Mouse (Mus musculus): ENCODE measurements around the gene Mrrf.

Mrrf gene

DNA sequence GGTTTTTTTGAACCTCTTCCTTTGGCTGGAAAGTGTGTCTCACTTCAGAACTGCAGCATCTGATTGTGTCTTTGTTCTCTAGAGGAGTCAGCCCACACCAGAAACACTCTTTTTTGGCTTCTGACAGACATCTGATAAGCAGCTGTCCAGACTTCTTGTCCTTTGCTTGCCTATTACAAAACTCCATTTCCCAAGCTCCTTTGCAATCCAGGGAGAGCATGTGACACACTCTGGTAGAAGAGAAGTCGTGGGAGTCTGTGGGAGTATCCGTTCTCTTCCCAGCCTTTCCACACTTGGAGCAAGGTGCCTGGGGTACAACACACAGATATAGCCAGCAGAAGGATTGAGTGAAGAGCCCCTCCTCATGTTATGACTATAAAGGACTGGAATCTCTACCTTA, 88.4 kb downstream of the Mrrf start:
- no peak for DNase-seq (ENCODE audit: low read depth in 1 of 2, low spot score in 2 of 2)

DNA sequence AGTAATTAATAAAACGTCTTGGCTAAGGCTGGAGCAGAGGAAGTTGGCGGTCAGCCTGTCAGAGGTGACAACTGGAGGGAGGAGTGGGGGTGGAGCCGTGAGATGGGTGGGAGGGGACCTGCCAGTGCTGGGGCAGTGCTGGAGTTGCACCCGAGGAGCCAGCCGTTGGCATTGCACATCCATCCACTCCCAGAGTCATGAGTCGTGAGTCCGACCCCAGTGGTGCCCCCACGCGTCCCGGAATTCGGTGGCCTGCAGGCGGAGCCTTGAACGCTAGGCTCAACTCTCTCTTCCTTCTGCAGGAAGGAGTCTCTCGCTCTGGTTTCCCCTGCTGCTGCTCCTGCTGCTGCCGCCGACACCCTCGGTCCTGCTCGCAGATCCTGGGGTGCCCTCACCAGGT, 94.2 kb downstream of the Mrrf start, which contains the start of gene Ptgs1:
Ptgs1 (plus strand) TSS at position 61 of the 400 bp plus-strand sequence.
- no peak for DNase-seq (ENCODE audit: low read depth in 1 of 2, low spot score in 2 of 2)

GRCm38 (mm10) chr2:36230967-36231366, 94.8 kb downstream of the Mrrf start:
- no peak for DNase-seq (ENCODE audit: low read depth in 1 of 2, low spot score in 2 of 2)

- no peak for DNase-seq (ENCODE audit: low read depth in 1 of 2, low spot score in 2 of 2)
These were observed 98.6 kb downstream of the Mrrf start for GRCm38 (mm10) chr2:36234526-36235368.

DNA sequence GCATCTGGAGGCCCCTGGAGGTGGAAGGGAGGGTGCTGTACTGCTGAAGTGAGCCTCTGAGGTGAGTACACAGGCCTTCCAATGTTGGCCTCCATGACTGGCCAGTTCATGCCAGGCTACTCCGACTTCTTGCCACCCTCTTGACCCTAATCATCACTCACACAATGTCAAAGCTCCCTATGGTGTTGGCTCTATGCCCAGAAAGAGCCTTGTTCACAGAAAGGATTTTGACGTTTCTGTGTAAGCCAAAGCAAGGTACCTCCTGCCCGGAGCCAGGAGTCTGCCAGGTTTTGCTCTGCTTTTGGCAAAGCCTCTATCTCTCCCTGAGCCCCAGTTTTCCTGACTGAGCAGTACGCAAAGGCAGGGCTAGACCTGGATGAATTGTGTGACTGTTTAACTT, 99.7 kb downstream of the Mrrf start:
- no peak for DNase-seq (ENCODE audit: low read depth in 1 of 2, low spot score in 2 of 2)

DNA sequence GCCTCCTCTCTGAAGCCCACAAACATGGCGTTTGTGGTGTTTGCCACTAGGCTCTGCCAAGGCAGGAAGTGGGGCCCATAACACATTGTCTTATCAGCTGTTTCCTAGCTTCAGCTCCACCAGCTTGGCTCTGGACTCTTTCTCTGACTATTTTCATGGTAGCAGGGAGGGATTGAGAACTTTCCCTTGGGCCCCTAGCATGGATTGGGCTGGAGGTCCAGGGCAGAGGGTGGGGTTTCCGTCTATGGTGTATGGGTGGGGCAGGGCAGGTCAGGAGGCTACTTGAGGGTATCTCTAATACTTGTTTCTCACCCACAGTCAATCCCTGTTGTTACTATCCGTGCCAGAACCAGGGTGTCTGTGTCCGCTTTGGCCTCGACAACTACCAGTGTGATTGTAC, 100.7 kb downstream of the Mrrf start:
- no peak for DNase-seq (ENCODE audit: low read depth in 1 of 2, low spot score in 2 of 2)

GRCm38 (mm10) chr2:36237557-36237956, 101.4 kb downstream of the Mrrf start:
- no peak for DNase-seq (ENCODE audit: low read depth in 1 of 2, low spot score in 2 of 2)

DNA sequence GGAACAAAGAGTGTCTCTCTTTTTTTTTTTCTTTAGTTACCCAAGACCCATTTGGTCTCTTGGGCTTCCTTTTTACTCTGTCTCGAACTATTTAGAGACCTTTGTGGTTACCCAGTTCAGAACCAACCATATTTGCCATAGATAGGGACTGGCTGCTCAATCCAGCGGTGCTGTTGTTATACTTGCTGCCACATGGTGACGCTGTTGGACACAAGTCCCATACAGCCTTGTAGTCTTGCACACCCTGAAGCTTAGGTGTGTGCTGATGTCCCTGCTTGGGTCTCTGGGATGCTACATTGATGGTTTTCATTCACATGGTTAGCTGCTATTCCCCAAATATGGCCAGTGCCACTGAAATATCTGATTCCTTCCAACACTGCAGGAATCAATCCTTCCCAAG, 102.3 kb downstream of the Mrrf start:
- DNase-seq (ENCODE audit: low read depth in 1 of 2, low spot score in 2 of 2): no peak

DNA sequence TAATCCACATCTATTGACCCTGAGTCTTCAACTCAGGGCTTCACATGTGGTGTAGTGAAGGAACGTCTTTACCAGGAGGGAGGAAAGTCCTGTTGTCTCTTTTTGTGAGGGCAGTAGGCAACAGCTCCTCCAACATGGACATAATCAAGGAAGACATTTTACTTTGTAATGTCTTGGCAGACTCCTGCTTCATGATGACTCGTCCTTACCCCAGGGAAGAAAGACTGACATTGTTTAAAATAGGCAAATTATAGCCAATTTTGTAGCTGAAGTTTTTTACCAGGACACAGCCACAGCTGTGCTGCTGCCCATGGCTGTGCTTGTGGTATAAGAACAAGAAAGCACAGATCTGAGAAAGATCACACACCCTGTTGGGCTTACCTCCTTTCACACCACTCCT, 102.8 kb downstream of the Mrrf start:
- DNase-seq (ENCODE audit: low read depth in 1 of 2, low spot score in 2 of 2): no peak
